Mouse (Mus musculus): ENCODE measurements around the gene Hist1h3a.

DNA sequence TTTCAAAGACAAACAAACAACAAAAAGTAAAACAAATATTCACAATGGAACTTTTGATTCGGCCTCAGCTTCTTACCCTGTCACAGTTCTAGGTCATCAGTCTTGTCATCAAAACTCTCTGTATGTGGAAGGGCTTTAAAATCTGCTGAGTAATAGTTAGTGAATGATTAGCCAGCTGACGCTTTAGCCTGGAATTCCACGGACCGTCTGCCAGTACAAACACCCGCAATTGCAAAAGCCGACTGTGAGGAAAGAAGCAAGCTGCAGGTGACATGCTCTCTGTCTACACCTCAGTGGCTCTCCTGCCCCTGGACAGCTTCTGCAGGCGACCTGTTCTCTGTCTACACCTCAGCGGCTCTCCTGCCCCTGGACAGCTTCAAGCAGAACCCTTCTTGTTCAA lies 31.7 kb downstream of the Hist1h3a start:
- TF ChIP-seq CTCF (conservative IDR thresholded peaks at IDR 0.05; ENCODE audit: low read length) (no peak), NANOG (IDR thresholded peaks at IDR 0.05; ENCODE audit: borderline replicate concordance, low read length) (no peak)

All from E14TG2a.4 (cell line).